Mouse (Mus musculus) liver, adult 2 months (tissue): ENCODE measurements around the gene Ccdc13.

Source experiments
- CTCF ChIP-seq: fragments of 200-500 bp; IDR thresholded peaks from 2 replicates; pipeline ENCODE4 v1.5.1; 2011; ENCODE audit warnings: low read depth, low read length, control low read depth
- POLR2A ChIP-seq: fragments of 200-500 bp; IDR thresholded peaks from 2 replicates; pipeline ENCODE4 v1.6.1; 2011; ENCODE audit warnings: low read length, control low read depth; ENCODE audit not compliant: insufficient read depth; ENCODE audit errors: extremely low read depth

DNA sequence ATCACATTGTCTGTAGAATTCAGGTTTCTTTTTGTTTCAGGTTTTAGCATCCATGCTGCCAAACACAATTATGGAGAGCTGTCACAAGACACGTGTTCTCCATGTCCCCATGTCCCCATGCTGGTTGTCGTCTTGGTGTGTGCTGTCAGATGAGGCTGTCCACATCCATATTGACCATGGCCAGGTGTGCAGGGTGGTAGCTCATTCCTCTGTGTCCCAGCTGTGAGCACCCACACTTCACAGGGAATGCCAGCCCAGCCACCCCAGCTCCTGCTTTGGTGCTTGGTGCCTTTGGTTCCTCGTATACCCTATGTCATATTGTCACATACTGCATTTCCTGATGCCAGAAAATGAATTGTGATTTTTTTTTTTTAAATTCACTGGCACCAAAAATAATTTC is 84.6 kb downstream of the Ccdc13 start:
- no peak for TF ChIP-seq POLR2A
- TF ChIP-seq CTCF: no peak
